Mouse (Mus musculus): ENCODE measurements at regions not wholly inside any gene's neighbourhood (a gene's known extent, or its start where the extent isn't known, plus 50 kb on each side); places are given as distances from the start of the nearest gene placed in this dataset.

DNA sequence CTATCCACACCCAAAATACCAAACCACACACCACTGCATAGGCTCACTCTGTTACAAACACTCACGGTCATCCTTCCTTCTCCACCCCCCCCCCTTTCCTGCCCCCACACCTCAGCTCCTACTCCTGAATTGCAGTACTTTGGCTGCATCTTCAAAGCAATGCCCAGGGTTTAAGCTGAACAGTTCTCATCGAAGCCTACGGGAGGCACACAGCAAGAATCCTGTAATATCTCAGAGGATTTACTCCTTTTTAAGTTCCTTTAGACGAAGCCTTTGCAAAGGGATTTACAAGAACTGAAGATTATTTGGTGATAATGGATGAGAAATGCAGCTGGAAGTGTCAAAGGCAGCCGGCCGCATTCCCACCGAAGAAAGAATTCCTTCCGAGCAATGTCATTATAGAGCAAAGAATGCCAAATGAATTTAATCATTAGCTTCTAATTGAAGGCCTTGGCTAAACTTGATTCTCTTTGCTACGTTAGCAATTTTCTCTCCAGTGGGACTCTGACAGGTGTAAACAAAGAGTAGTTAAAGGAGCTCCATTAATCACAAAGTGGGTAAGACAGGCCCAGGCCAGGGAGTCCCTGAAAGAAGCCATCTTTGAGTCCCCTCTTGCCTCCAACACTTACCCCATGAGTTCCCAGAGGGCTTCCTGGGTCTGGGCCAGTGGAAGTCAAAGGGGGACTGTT is 180.6 kb upstream of the Rfx3 start:
- no peak overlapping the region for H3K27ac ChIP-seq (ENCODE audit: control insufficient read depth, low read depth, low read length)
- H3K4me3 ChIP-seq (ENCODE audit: control insufficient read depth in 1 of 2, insufficient read depth in 1 of 2, low read depth in 2 of 2, low read length in 2 of 2): no peak overlapping the region

DNA sequence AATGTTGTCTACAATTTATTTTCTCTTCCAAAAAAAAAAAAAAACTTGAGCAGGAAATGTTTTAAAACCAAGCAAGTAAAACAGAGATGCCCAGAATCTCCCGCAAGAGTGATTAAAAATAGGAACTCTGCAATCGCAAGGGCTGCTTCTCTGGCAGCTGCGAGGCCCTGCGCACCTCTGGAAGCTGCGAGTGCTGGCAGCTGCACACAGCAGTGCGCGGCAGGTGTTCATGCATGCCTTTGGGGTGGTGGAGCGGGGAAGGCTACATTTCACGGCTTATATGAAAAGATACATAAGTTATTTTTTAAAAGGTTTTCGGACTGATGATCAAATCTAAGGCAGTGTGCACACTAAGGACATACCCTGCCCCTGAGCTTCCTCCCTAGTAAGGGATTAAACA is 179.3 kb upstream of the Rfx3 start:
- TF ChIP-seq HCFC1 (IDR thresholded peaks at IDR 0.05; ENCODE audit: low read depth, low read length): no peak
- TF ChIP-seq POLR2A (IDR thresholded peaks at IDR 0.05; ENCODE audit: control insufficient read depth in 1 of 2, insufficient read depth in 1 of 2, low read depth in 1 of 2, low read length in 2 of 2, poor library complexity in 1 of 2): no peak
- no peak for TF ChIP-seq BHLHE40 (IDR thresholded peaks at IDR 0.05; ENCODE audit: borderline replicate concordance, low read depth, low read length)
- TF ChIP-seq UBTF (IDR thresholded peaks at IDR 0.05; ENCODE audit: borderline replicate concordance, insufficient read depth, low read depth, low read length): no peak
- no peaks in the 10 kb centered on the region for H3K4me1 ChIP-seq (ENCODE audit: control insufficient read depth in 1 of 2, insufficient read depth in 2 of 2, low read length in 2 of 2)
- no peak overlapping the region for H3K4me3 ChIP-seq (ENCODE audit: control insufficient read depth in 1 of 2, insufficient read depth in 1 of 2, low read depth in 2 of 2, low read length in 2 of 2)
- no peaks in the 10 kb centered on the region for H3K9me3 ChIP-seq (replicated peaks; ENCODE audit: insufficient read depth, low read length)
- no peaks in the 10 kb centered on the region for H3K27me3 ChIP-seq (ENCODE audit: control insufficient read depth in 1 of 2, insufficient read depth in 2 of 2, low read length in 2 of 2)
- H3K27ac ChIP-seq (ENCODE audit: control insufficient read depth, low read depth, low read length): no peak overlapping the region
- H3K9ac ChIP-seq (ENCODE audit: control insufficient read depth, low read depth, low read length, poor library complexity, severe bottlenecking): no peak overlapping the region
- H3K36me3 ChIP-seq (ENCODE audit: control insufficient read depth in 1 of 2, insufficient read depth in 2 of 2, low read length in 2 of 2): no peaks in the 10 kb centered on the region
- DNase-seq (ENCODE audit: low read depth, low spot score): no peak
- H3K79me2 ChIP-seq (ENCODE audit: control insufficient read depth, insufficient read depth, low read length, poor library complexity): no peaks in the 10 kb centered on the region

More for the DNA sequence above, 180.6 kb upstream of the Rfx3 start:
- TF ChIP-seq JUND (IDR thresholded peaks at IDR 0.05; ENCODE audit: low read depth, low read length) (no peak), GABPA (IDR thresholded peaks at IDR 0.05; ENCODE audit: low read depth, low read length) (no peak), ZKSCAN1 (IDR thresholded peaks at IDR 0.05; ENCODE audit: low read depth, low read length) (no peak), GATA1 (IDR thresholded peaks at IDR 0.05; ENCODE audit: low read depth, low read length) (no peak), ZNF384 (IDR thresholded peaks at IDR 0.05; ENCODE audit: low read depth, low read length) (no peak), ETS1 (IDR thresholded peaks at IDR 0.05; ENCODE audit: low read depth, low read length) (no peak), POLR2AphosphoS5 (IDR thresholded peaks at IDR 0.05; ENCODE audit: borderline replicate concordance, low read depth, low read length) (no peak), E2F4 (IDR thresholded peaks at IDR 0.05; ENCODE audit: borderline replicate concordance, low read depth, low read length) (no peak), NELFE (IDR thresholded peaks at IDR 0.05; ENCODE audit: low read depth, low read length) (no peak), MYB (IDR thresholded peaks at IDR 0.05; ENCODE audit: low read depth, low read length) (no peak), MAZ (IDR thresholded peaks at IDR 0.05; ENCODE audit: low read depth, low read length) (no peak), TBP (IDR thresholded peaks at IDR 0.05; ENCODE audit: low read depth, low read length) (no peak), HCFC1 (IDR thresholded peaks at IDR 0.05; ENCODE audit: low read depth, low read length) (no peak)
- H3K27me3 ChIP-seq (ENCODE audit: control insufficient read depth in 1 of 2, insufficient read depth in 2 of 2, low read length in 2 of 2): no peaks in the 10 kb centered on the region
- no peak for DNase-seq (ENCODE audit: low read depth, low spot score)
- no peaks in the 10 kb centered on the region for H3K4me1 ChIP-seq (ENCODE audit: control insufficient read depth in 1 of 2, insufficient read depth in 2 of 2, low read length in 2 of 2)
- no peaks in the 10 kb centered on the region for H3K9me3 ChIP-seq (replicated peaks; ENCODE audit: insufficient read depth, low read length)
- H3K36me3 ChIP-seq (ENCODE audit: control insufficient read depth in 1 of 2, insufficient read depth in 2 of 2, low read length in 2 of 2): no peaks in the 10 kb centered on the region
- H3K9ac ChIP-seq (ENCODE audit: control insufficient read depth, low read depth, low read length, poor library complexity, severe bottlenecking): no peak overlapping the region
- no peaks in the 10 kb centered on the region for H3K79me2 ChIP-seq (ENCODE audit: control insufficient read depth, insufficient read depth, low read length, poor library complexity)

Data from MEL (cell line).